Mouse (Mus musculus): ENCODE measurements at regions not wholly inside any gene's neighbourhood (a gene's known extent, or its start where the extent isn't known, plus 50 kb on each side); places are given as distances from the start of the nearest gene placed in this dataset.

DNA sequence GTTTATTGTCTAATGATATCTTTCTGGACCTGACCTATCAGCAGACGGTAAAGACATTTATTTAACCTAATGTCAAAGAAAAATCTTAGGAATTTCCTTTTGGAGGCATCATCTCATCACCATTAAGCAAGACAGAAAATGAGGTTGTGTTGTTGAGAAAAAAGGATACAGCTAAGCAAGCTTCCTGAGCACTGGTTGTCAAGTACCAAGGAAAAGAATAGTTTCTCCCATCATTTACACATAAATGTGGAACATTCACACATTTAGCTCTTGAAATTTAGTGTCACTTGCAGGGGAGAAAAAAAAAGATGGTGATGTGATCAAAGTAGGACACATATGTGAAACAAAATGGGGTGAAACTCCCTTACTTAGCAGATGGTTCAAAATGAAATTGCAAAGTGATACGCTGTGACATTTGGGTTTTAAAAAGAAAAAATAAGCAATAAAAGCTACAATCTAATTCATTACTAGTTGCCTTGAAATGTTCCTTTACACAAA, 157.7 kb upstream of the 1700009N14Rik start:
- DNase-seq (ENCODE audit: low read depth, low spot score): no peak

DNA sequence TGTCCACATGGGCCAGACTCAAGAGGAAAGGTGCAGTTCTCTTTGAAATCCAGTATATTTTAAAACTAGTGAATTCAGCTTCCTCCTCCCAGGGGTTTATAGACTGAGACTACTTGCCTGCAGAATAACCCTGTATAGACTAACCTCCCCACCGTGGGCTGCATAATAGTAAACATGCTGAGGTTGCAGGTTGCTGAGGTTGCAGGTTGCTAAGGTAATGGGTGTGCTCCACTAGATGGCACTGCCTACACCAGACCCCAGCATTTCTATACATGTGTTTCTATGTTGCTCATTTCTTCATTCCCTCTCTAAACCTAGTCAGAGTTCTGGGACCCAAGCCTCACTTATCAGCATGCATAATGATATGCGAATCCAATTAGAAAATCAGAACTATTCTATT, 140.0 kb upstream of the 1700009N14Rik start:
- DNase-seq (ENCODE audit: low read depth, low spot score): peak; percentile 34

DNA sequence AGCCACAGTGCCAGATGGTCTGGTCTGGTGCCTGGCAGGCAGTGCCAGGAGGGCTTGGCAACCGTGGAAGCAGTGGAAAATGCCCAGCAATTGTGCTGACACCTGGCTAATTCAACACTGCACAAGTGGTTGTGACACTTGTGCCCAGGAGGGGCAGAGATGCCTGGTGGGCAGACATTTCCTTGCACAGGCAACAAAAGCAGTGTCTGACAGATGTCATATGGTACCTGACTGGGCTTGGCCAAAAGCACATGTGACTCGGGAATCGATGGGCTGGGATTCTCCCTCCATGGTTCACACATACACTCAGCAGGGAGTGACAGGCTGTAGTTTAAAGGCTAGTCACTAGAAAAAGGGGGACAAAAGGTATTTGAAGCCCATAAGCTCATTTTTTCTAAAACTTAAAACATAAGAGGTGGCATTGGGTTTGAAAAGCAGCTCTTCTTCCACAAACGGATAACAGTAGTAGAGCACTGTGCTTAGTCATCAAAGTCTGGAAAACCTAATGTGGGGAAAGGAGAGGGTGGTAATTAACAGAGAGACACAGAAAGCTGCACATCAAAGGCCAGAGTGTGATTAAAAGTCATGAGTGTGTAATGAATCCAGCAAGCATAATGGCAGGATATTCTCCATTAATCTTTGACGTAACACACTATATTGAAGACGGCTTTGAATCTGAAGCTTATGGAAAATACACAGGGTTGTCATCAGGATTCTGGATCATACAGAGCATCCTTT, 105.5 kb upstream of the 1700009N14Rik start:
- DNase-seq (ENCODE audit: low read depth, low spot score): no peak

DNA sequence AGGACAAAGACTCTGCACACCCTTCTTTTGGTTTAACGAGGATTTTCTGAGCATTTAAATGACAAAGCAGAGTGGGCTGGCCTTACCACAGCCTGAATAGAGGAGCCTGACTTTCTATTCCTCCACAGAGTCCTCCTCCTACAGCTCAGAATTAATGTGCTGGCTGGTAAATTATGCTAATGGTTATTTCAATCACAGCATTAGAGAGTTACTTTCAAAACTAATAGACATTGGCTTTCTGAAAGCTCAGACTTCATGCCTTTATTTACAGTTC, 105.0 kb upstream of the 1700009N14Rik start:
- DNase-seq (ENCODE audit: low read depth, low spot score): peak; percentile 21

DNA sequence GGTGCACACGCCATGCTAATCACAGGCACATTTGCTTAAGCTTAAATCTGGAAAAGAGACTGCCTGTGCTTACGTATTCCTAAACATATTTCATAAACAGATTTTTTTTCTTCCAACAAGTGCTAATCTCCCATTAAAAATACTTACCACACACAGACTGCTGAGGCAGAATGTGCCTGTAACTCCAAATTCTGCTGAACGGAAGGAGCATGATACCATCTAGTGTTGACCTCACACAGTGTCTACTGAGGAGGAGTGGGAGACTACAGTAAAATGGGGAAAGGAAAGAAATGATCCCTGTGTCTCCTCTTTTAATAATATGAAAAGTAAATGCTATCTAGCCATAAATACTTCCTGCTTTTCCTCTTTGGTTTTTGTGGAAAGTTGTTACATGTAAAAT, 81.9 kb upstream of the 1700009N14Rik start:
- no peak for DNase-seq (ENCODE audit: low read depth, low spot score)

DNA sequence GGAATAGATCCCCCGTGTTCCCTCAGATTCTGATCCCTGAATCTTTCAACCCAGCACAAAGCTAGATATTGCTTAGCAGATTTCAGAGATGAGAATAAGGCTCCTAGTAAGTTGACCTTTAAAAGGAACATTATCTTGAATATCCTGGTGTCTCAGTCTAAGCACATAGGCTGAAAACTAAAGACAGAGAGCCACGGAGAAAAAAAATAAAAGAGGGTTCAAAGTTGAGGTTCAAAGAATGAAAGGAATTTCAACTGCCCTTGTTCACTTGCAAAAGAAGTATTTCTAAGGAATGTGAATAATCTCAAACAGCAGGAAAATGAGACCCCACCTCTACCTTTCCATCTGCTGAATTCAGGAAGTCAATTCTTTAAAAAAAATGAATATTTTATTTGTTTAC, 69.3 kb upstream of the 1700009N14Rik start:
- peak; percentile 66 for DNase-seq (ENCODE audit: low read depth, low spot score)

DNA sequence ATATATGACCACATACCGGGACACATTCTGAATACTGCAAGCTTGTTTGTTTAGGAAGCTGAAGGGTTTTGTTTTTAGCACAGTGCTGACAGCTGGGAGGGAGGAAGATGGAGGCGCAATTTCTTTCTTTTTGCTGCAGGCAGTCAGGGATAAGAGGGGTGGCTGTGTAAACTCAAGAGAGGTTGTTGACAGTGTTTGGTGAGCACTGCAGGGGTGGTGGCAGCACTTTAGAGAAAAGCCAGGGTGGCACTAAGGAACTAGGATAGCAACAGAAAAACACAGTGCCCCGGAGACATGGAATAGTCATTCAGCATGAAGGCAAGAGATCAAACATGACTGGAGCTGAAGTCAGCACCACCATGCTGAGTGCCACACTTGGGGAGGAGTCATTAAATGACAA, 51.9 kb upstream of the 1700009N14Rik start:
- no peak for DNase-seq (ENCODE audit: low read depth, low spot score)

Data from R1 (cell line).